Mouse (Mus musculus) E14TG2a.4 (cell line): ENCODE results near the gene Gbp2.
A peak's percentile ranks its signal among the peaks of the same experiment; 100 is the strongest.
"Not testable (repeated sequence)": the region's sequence is repeated elsewhere in the genome, so short reads cannot be mapped to it uniquely, and the experiment has no call there.

Experiments
- H3K27me3 ChIP-seq: 2 replicates; pipeline ENCODE4 v1.6.1; 2014; ENCODE audit warnings: low read length, control low read depth; ENCODE audit not compliant: insufficient read depth
- H3K36me3 ChIP-seq: 2 replicates; pipeline ENCODE4 v1.6.1; 2014; ENCODE audit warnings: low read length, control low read depth; ENCODE audit not compliant: insufficient read depth
- H3K4me1 ChIP-seq: replicated peaks from 2 replicates; pipeline ENCODE4 v1.6.1; 2014; ENCODE audit warnings: low read depth, low read length, control low read depth
- H3K4me3 ChIP-seq: replicated peaks from 2 replicates; pipeline ENCODE4 v1.5.1; 2014; ENCODE audit warnings: mild to moderate bottlenecking, low read length
- H3K9me3 ChIP-seq: 2 replicates; pipeline ENCODE4 v1.6.1; 2014; ENCODE audit warnings: low read length, control low read depth
- CTCF ChIP-seq: conservative IDR thresholded peaks from 2 replicates; pipeline ENCODE4 v1.5.1; 2014; ENCODE audit warnings: low read length
- NANOG ChIP-seq: IDR thresholded peaks from 2 replicates; pipeline ENCODE4 v1.6.1; 2014; ENCODE audit warnings: borderline replicate concordance, low read length, mixed read lengths
- POU5F1 ChIP-seq: IDR thresholded peaks from 2 replicates; pipeline ENCODE4 v1.6.1; 2014; ENCODE audit warnings: low read length, borderline replicate concordance

Gene Gbp2

GRCm38 (mm10) chr3:142594547-142594946 lies 25.9 kb upstream of the Gbp2 start, which contains the start of gene Gbp2b:
TSS of gene Gbp2b (plus strand) at chr3:142594847.
- no peaks in the 10 kb centered on the region for H3K27me3 ChIP-seq
- TF ChIP-seq POU5F1 (no peak), CTCF (no peak), NANOG (no peak)
- H3K4me3 ChIP-seq: no peak within 1 kb of the TSS
- no peaks in the 10 kb centered on the region for H3K36me3 ChIP-seq
- no peaks in the 10 kb centered on the region for H3K4me1 ChIP-seq
- no peaks in the 10 kb centered on the region for H3K9me3 ChIP-seq

DNA sequence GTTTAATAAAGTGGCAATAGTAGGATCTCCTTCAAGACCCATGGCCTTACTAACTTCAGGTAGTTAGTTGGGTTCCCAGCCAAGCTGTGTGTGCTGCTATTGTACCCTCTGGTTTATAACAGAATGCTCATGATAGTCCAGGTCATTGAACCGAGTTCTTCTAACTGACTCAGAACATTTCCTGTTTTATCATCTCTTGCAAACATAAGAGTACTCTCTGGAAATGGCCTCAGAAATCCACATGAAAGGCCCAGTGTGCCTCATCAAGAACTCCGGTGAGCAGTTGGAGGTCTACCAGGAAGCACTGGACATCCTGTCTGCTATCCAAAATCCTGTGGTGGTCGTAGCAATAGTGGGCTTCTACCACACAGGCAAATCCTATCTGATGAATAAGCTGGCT lies 22.5 kb upstream of the Gbp2 start:
- H3K27me3 ChIP-seq: no peaks in the 10 kb centered on the region
- no peak overlapping the region for H3K4me3 ChIP-seq
- no peaks in the 10 kb centered on the region for H3K36me3 ChIP-seq
- H3K9me3 ChIP-seq: no peaks in the 10 kb centered on the region
- H3K4me1 ChIP-seq: no peaks in the 10 kb centered on the region
- TF ChIP-seq NANOG: no peak
- TF ChIP-seq CTCF: no peak
- no peak for TF ChIP-seq POU5F1

DNA sequence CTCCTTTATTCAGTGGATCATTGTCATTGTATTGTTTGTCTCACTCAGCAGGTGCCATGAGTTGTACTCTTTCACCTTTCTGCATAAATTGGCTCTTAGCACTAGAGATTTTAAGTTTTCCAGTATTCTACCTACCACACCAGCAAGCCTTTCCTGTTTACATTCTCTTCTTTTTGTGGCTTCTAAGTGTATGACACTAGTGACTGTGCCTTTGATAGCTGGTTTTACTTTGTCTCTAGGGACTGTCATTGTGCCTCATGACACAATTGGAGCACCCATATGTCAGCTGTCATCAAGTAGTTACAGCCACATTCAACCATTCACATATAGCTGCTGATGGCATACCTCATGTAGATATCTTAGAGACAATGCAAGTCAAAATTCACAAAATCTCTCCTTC lies 18.7 kb upstream of the Gbp2 start:
- H3K36me3 ChIP-seq: no peaks in the 10 kb centered on the region
- H3K27me3 ChIP-seq: no peaks in the 10 kb centered on the region
- H3K9me3 ChIP-seq: no peaks in the 10 kb centered on the region
- H3K4me3 ChIP-seq: no peak overlapping the region
- TF ChIP-seq NANOG: no peak
- no peak for TF ChIP-seq CTCF
- TF ChIP-seq POU5F1: no peak
- H3K4me1 ChIP-seq: no peaks in the 10 kb centered on the region

GRCm38 (mm10) chr3:142618658-142619057 lies 1.7 kb upstream of the Gbp2 start:
- H3K4me3 ChIP-seq: no peak overlapping the region
- H3K4me1 ChIP-seq: peaks cover 6% of the 10 kb centered on the region; the same call in 1 of the 2 replicates
- TF ChIP-seq CTCF: no peak
- TF ChIP-seq NANOG: no peak
- TF ChIP-seq POU5F1: no peak
- no peaks in the 10 kb centered on the region for H3K27me3 ChIP-seq
- no peaks in the 10 kb centered on the region for H3K9me3 ChIP-seq
- no peaks in the 10 kb centered on the region for H3K36me3 ChIP-seq

DNA sequence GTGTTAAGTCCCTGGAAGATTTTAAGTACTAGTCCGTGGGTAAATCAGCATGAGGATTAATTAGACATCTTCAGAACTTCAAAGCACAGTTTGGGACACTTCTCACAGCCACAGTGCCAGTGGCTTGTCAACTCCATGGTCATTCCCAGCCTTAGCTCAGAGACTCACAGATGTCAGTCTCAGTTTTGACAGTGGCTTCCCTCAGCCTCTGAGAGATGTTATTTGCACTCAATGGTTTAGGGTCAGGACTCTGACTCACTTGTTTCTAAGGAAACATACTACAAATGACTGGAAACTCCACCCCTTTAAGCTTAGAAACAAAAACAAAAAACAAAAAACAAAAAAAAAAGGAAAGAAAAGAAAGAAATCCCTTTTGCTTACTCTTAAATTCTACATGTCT lies 796 bp upstream of the Gbp2 start:
- no peak for TF ChIP-seq CTCF
- H3K36me3 ChIP-seq: no peaks in the 10 kb centered on the region
- peaks cover 6% of the 10 kb centered on the region; the same call in 1 of the 2 replicates for H3K4me1 ChIP-seq
- H3K27me3 ChIP-seq: no peaks in the 10 kb centered on the region
- H3K9me3 ChIP-seq: no peaks in the 10 kb centered on the region
- no peak overlapping the region for H3K4me3 ChIP-seq

DNA sequence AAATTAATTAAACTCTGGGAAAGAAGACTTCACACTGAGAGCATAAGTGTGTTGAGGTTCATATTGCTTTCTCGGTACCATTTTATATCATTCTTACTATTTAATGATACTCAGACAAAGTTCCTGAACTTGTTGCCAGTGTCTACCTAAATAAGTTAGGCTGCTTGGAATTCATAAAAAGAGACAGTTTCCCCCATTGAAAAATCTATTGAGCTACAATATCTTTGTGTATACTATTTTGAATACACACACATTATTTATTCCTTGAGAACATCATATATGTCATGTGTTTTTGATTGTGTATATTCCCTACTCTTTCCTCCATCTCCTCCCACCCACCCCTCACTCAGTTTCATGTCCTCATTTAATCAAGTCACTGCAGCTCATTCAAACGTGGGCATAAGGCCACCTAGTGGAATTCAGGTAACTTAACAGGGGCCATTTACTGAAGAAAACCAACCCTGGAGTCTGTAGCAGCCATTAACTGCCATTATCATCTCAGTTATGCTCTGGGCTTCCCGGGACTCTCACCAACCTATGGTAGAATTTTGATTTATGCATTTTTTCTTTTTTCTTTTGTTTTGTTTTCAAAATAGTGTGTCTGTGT lies 657 bp downstream of the Gbp2 start:
- H3K4me3 ChIP-seq: no peak overlapping the region
- H3K27me3 ChIP-seq: no peaks in the 10 kb centered on the region
- H3K36me3 ChIP-seq: no peaks in the 10 kb centered on the region
- H3K9me3 ChIP-seq: no peaks in the 10 kb centered on the region
- TF ChIP-seq NANOG: no peak
- TF ChIP-seq CTCF: 0 out of 2 replicates have a peak, but pooled peaks have one; percentile 29
- TF ChIP-seq POU5F1: no peak
- H3K4me1 ChIP-seq: peaks cover 6% of the 10 kb centered on the region; the same call in 1 of the 2 replicates

DNA sequence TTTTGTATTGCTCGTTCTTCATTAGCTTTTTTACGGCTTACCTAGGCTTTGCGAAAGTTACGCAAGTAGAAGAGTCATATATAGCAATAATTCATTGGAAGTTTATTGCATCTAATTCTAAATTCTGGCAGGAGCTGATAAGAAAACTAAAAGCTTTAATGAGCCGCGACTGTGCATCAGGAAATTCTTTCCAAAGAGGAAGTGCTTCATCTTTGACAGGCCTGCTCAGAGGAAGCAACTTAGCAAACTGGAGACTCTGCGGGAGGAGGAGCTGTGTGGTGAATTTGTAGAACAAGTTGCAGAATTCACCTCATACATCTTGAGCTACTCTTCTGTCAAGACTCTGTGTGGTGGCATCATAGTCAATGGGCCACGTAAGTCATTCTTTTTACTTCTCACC lies 10.0 kb downstream of the Gbp2 start:
- Histone ChIP-seq H3K36me3 (no peaks in the 10 kb centered on the region), H3K4me3 (no peak overlapping the region), H3K27me3 (no peaks in the 10 kb centered on the region; the same call in 1 of the 2 replicates), H3K9me3 (no peaks in the 10 kb centered on the region), H3K4me1 (no peaks in the 10 kb centered on the region)
- TF ChIP-seq CTCF (no peak), POU5F1 (no peak), NANOG (no peak)

DNA sequence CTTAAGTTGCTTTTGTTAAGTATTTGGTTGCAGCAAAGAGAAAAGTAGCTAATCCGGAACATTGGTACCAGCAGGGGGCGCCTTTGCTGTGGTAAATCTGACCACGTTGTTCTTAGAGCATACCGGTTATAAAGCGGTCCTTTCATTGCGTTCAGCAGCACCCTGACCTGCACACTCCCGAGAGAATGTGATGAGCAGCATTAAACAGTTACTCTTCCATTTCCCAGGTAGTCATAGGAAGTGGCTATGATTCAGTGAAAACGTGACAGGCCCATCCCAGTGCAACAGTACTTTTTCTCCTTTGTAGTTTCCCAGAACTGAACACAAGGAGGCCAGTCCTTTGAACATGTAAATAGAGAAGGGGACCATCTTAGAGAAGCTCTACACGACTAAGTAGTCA lies 19.8 kb downstream of the Gbp2 start:
- Histone ChIP-seq H3K4me1 (peaks cover 4% of the 10 kb centered on the region), H3K4me3 (no peak overlapping the region), H3K36me3 (no peaks in the 10 kb centered on the region), H3K9me3 (no peaks in the 10 kb centered on the region), H3K27me3 (peaks cover 9% of the 10 kb centered on the region; the same call in 1 of the 2 replicates)
- TF ChIP-seq CTCF (peak; percentile 61), NANOG (no peak)

- not testable (repeated sequence) for H3K9me3 ChIP-seq, H3K27me3 ChIP-seq, H3K36me3 ChIP-seq, H3K4me3 ChIP-seq
- peak; percentile 86 for TF ChIP-seq CTCF
- H3K4me1 ChIP-seq: peaks cover 48% of the 10 kb centered on the region
These were observed 25.5 kb downstream of the Gbp2 start for GRCm38 (mm10) chr3:142645949-142646348.

DNA sequence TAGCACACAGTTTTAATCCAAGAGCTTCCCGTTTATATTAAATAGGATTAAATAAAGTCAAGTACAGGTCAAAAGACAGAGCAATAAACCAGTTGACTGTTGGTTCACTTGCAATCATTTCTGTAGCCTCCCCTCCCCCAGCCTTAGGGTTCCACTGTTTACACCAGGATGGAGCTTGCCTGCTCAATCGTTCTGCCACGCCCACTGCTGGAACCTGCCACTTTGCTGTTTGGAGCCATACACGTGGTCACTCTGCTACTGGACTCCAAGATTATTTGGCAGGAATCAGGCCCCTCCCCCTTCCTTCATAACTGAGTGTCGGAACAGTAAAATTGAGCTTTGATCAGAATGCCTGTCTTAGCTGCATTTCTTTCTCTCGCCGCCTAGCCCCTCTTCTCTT lies 27.4 kb downstream of the Gbp2 start:
- peaks cover 51% of the 10 kb centered on the region for H3K4me1 ChIP-seq
- H3K27me3 ChIP-seq, H3K4me3 ChIP-seq, H3K36me3 ChIP-seq: not testable (repeated sequence)
- peaks cover 16% of the 10 kb centered on the region for H3K9me3 ChIP-seq
